Mouse (Mus musculus) heart, postnatal 0 days (tissue): ENCODE results near the gene Hs6st2.

ENCODE experiments used
- CTCF ChIP-seq: IDR thresholded peaks from 2 replicates; pipeline ENCODE4 v1.5.1; 2016; ENCODE audit warnings: antibody characterized with exemption, control low read depth, low read depth
- EP300 ChIP-seq: IDR thresholded peaks from 2 replicates; pipeline ENCODE4 v1.6.1; 2016; ENCODE audit warnings: antibody characterized with exemption, low read depth

DNA sequence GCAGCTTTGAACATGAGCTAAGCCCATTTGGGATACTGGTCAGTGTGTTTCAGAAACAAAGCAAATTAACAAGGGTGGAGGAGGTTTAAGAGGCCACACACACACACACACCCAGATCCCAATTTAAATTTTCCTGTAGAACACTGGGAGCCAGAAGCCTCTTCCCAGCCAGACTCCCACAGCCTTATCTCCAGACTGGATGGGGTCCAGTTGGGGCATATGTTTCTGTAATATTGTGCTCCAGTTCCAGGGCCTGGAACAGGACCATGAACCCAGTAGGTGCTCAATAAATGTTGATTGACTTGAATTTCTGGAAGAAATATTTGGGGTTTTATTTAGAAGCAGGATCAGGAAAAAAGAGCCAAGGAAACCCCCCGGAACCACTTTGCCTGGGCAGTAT is 176.0 kb downstream of the Hs6st2 start:
- TF ChIP-seq CTCF (no peak), EP300 (no peak)
